Mouse (Mus musculus) kidney, postnatal 0 days (tissue): ENCODE results near the gene Hist1h2bc. TPM values are rescaled to one million over a fixed set of nuclear protein-coding genes. Genes with fewer than 3 reads are reported as not detected.
"Not testable (repeated sequence)": the region's sequence is repeated elsewhere in the genome, so short reads cannot be mapped to it uniquely, and the experiment has no call there.

Source experiments
- ATAC-seq: fragments of 200-750 bp; cut with Nextera tagmentation; replicated peaks from 2 replicates; pipeline ENCODE4 v1.8.0; 2017; ENCODE audit warnings: low read depth, moderate number of reproducible peaks, moderate TSS enrichment, moderate library complexity; ENCODE audit not compliant: low FRiP score
- DNase-seq: peaks from one replicate; pipeline ENCODE4 v3.0.0-alpha.2; 2016; ENCODE audit warnings: low spot score
- H3K27ac ChIP-seq: fragments of 300-500 bp; sonication (generic); 2 replicates; pipeline ENCODE4 v1.5.1; 2014; ENCODE audit warnings: mild to moderate bottlenecking
- H3K27me3 ChIP-seq: fragments of 300-500 bp; sonication (generic); 2 replicates; pipeline ENCODE4 v1.6.1; 2014; ENCODE audit warnings: low read length, mixed read lengths; ENCODE audit not compliant: insufficient read depth
- H3K36me3 ChIP-seq: fragments of 300-500 bp; sonication (generic); 2 replicates; pipeline ENCODE4 v1.6.1; 2014; ENCODE audit warnings: low read length, mixed read lengths; ENCODE audit not compliant: insufficient read depth
- H3K4me1 ChIP-seq: fragments of 300-500 bp; sonication (generic); replicated peaks from 2 replicates; pipeline ENCODE4 v1.6.1; 2014; ENCODE audit warnings: antibody characterized with exemption, low read length, mixed read lengths; ENCODE audit not compliant: insufficient read depth
- H3K4me2 ChIP-seq: fragments of 300-500 bp; sonication (generic); 2 replicates; pipeline ENCODE4 v1.6.1; 2014; ENCODE audit warnings: mild to moderate bottlenecking, low read length, moderate library complexity, mixed read lengths
- H3K4me3 ChIP-seq: fragments of 300-500 bp; sonication (generic); replicated peaks from 2 replicates; pipeline ENCODE4 v1.5.1; 2014; ENCODE audit warnings: low read depth, low read length
- H3K9ac ChIP-seq: fragments of 300-500 bp; sonication (generic); 2 replicates; pipeline ENCODE4 v1.6.1; 2014; ENCODE audit warnings: low read depth, low read length
- H3K9me3 ChIP-seq: fragments of 300-500 bp; sonication (generic); replicated peaks from 2 replicates; pipeline ENCODE4 v1.6.1; 2016; ENCODE audit warnings: low read length, inconsistent platforms, mixed read lengths
- CTCF ChIP-seq: IDR thresholded peaks from 2 replicates; pipeline ENCODE4 v1.5.1; 2016; ENCODE audit warnings: antibody characterized with exemption, low read depth, mild to moderate bottlenecking, moderate library complexity
- WGBS: fragments of 180-500 bp; shearing (Covaris S2); extraction: QIAGEN DNeasy Blood & Tissue Kit; methylation state at CpG from one replicate; pipeline ENCODE4 v1.1.7; 2014; 5-methylcytosine and 5-hydroxymethylcytosine counted together
- polyA plus RNA-seq: library from polyadenylated mRNA; unstranded; fragments of >200 nt; fragmentation: Nextera tagmentation; extraction: Ambion mirVana; gene quantifications from 2 replicates; pipeline ENCODE4 v1.2.1, GENCODE M21; 2015

Gene Hist1h2bc
- polyA plus RNA-seq, 1 experiment from 2014 or later = 139 TPM

DNA sequence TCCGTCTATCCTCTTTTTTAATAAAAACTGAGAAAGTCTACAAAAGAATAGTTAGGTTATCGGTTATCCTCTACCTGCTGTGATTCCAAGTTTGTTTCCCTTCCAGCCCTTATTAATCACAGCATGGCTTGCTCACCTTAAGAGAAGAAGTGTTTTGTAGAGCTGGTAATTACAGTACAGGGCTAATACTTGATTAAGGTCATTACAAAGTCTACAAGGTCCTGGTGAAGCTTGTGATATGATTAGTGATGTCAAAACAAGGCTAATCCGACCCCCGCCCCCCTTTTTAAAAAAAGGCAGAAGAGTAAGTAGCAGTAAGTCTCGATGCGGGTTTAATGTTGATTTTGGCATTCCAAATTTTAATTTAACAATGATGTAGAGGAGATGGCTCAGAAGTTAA lies 15.0 kb downstream of the Hist1h2bc start:
- Histone ChIP-seq H3K9ac (no peak overlapping the region), H3K27ac (peak overlapping the region; percentile 71; the same call in 1 of the 2 replicates), H3K4me2 (peak overlapping the region; percentile 41), H3K36me3 (no peaks in the 10 kb centered on the region), H3K4me1 (no peaks in the 10 kb centered on the region), H3K4me3 (no peak overlapping the region), H3K9me3 (no peaks in the 10 kb centered on the region), H3K27me3 (no peaks in the 10 kb centered on the region)
- no peak for TF ChIP-seq CTCF
- ATAC-seq (no peak), DNase-seq (no peak)
- 64% methylated on average over 6 of the region's 6 CpGs for WGBS

GRCm38 (mm10) chr13:23699767-23700166 lies 15.8 kb downstream of the Hist1h2bc start:
- ATAC-seq = no peak
- H3K4me1 ChIP-seq = no peaks in the 10 kb centered on the region
- H3K4me2 ChIP-seq = no peak overlapping the region
- no peak for TF ChIP-seq CTCF
- H3K36me3 ChIP-seq = no peaks in the 10 kb centered on the region
- no peak for DNase-seq
- H3K27me3 ChIP-seq = no peaks in the 10 kb centered on the region
- H3K9me3 ChIP-seq = no peaks in the 10 kb centered on the region
- no peak overlapping the region for H3K9ac ChIP-seq
- 72% methylated on average over 3 of the region's 3 CpGs for WGBS
- no peak overlapping the region for H3K27ac ChIP-seq
- no peak overlapping the region for H3K4me3 ChIP-seq

DNA sequence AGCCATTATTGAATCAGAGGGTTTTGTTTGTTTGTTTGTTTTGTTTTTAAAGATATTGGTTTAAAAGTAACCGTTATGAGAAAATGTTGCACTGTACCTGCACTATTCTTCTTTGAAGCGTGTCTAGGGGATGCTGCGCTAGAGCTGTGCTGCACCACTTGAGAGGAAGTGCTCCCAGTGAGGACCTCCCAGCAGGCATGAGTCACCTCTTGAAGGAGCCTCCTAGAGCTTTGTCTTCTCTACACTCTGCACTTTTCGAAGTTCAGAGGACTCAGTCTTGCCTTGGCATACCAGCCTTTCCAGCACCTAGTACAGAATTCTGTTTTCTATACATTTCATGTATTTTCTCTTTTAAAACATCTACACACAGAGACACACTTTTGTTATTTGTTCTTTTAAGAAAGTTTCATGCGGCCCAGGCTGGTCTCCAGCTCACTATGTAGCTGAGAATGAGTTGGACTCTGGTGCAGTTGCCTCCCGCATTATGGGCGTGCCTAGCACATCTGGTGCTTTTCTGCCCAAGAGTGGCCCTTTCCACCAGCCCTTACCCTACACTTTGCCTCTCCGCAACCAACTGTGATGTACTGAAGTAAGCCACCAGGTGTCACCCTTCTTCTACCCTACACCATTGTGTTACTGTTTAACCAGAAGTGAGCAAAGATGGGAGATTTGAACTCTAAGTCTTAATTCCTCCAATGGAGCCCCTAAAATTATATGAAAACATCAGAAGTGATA lies 17.0 kb downstream of the Hist1h2bc start:
- Histone ChIP-seq H3K36me3 (no peaks in the 10 kb centered on the region), H3K4me3 (no peak overlapping the region), H3K9ac (no peak overlapping the region), H3K27ac (no peak overlapping the region), H3K4me2 (no peak overlapping the region), H3K9me3 (no peaks in the 10 kb centered on the region), H3K27me3 (no peaks in the 10 kb centered on the region), H3K4me1 (no peaks in the 10 kb centered on the region)
- ATAC-seq = peak; percentile 69
- TF ChIP-seq CTCF = peak; percentile 89
- DNase-seq = peak; percentile 94
- WGBS = 27% methylated on average over 8 of the region's 8 CpGs

DNA sequence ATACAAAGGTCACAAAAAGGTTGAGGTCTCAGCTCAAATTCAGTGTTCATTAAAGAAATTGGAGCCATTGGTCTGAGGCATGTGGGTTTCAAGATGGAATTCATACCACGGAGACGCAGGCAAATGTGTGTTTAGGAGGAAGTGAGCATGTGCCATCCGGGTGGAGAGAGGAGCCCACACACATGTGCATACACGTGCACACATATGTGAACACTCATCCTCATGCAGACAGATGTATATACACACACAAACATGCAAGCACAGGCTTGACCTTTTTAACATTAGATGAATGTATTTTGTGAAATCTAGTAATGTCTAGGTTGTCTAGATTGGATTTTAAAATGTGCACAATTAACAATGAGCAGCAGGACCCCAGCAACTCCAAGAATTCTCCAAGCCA lies 18.2 kb downstream of the Hist1h2bc start:
- no peaks in the 10 kb centered on the region for H3K27me3 ChIP-seq
- no peak overlapping the region for H3K4me2 ChIP-seq
- no peak for DNase-seq
- TF ChIP-seq CTCF = no peak
- no peak overlapping the region for H3K4me3 ChIP-seq
- no peak for ATAC-seq
- no peaks in the 10 kb centered on the region for H3K36me3 ChIP-seq
- no peak overlapping the region for H3K9ac ChIP-seq
- H3K4me1 ChIP-seq = no peaks in the 10 kb centered on the region
- H3K27ac ChIP-seq = no peak overlapping the region
- no peaks in the 10 kb centered on the region for H3K9me3 ChIP-seq
- 80% methylated on average over 4 of the region's 4 CpGs for WGBS

DNA sequence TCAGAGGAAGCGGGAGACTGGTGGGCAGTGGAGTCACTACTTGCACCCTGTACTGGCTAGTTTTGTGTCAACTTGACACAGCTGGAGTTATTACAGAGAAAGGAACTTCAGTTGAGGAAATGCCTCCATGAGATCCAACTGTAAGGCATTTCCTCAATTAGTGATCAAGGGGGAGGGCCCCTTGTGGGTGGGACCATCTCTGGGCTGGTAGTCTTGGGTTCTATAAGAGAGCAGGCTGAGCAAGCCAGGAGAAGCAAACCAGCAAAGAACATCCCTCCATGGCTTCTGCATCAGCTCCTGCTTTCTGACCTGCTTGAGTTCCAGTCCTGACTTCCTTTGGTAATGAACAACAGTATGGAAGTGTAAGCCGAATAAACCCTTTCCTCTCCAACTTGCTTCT lies 18.8 kb downstream of the Hist1h2bc start:
- H3K27me3 ChIP-seq, H3K4me1 ChIP-seq, H3K9ac ChIP-seq, H3K9me3 ChIP-seq, ATAC-seq, H3K36me3 ChIP-seq, H3K4me2 ChIP-seq, DNase-seq, H3K4me3 ChIP-seq, H3K27ac ChIP-seq: not testable (repeated sequence)
- WGBS = 57% methylated on average over 2 of the region's 2 CpGs

DNA sequence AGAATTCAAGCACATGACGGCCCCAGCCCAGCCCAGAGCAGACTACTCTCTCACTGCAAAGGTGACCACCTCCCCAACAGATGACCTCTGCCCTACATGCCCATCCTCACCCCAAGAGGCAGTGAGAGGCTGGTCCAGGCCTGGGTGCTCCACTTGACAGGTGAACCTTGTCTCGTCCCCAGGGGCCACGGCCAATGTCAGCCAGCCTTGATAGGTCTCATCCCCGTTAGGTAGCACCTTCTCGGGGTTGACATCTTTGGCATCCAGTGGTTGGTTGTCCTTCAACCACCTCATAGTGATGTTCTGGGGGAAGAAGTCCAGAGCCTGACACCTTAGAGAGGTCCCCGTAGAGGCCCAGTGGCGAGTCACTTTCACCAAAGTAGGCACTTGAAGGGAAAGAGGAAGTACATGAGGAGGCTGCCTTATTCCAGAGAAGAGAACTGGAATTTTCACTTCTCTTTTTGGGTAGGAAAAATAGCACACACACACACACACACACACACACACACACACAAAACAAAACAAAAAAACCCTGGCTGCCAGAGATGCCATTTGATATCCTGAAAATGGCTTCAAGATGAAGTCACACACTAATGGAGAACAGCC lies 21.9 kb downstream of the Hist1h2bc start:
- H3K4me1 ChIP-seq = no peaks in the 10 kb centered on the region
- ATAC-seq (no peak), DNase-seq (no peak)
- H3K4me2 ChIP-seq = no peak overlapping the region
- no peak for TF ChIP-seq CTCF
- H3K27ac ChIP-seq = no peak overlapping the region
- H3K9ac ChIP-seq = no peak overlapping the region
- no peaks in the 10 kb centered on the region for H3K27me3 ChIP-seq
- H3K9me3 ChIP-seq = no peaks in the 10 kb centered on the region
- H3K4me3 ChIP-seq = no peak overlapping the region
- H3K36me3 ChIP-seq = no peaks in the 10 kb centered on the region
- WGBS = 88% methylated on average over 7 of the region's 7 CpGs
